Mouse (Mus musculus) stomach, postnatal 0 days (tissue): ENCODE data around the gene Ptpn23.

Experiments
- CTCF ChIP-seq: IDR thresholded peaks from 2 replicates; pipeline ENCODE4 v1.5.1; 2016; ENCODE audit warnings: antibody characterized with exemption, low read depth, mild to moderate bottlenecking, moderate library complexity
- EP300 ChIP-seq: optimal IDR thresholded peaks from 2 replicates; pipeline ENCODE3; 2016; ENCODE audit warnings: antibody characterized with exemption

- TF ChIP-seq CTCF: no peak
- TF ChIP-seq EP300: no peak
Observed at GRCm38 (mm10) chr9:110343805-110344204, 64.2 kb downstream of the Ptpn23 start.
